Mouse (Mus musculus): ENCODE results near the gene Arhgef10l. TPM values are rescaled to one million over a fixed set of nuclear protein-coding genes. Genes with fewer than 3 reads are reported as not detected.
"Not testable (repeated sequence)": the region's sequence is repeated elsewhere in the genome, so short reads cannot be mapped to it uniquely, and the experiment has no call there.

Gene Arhgef10l
- polyA plus RNA-seq, 1 experiment from 2014 or later = 17.0 TPM

GRCm38 (mm10) chr4:140580866-140581265 lies 84.9 kb downstream of the Arhgef10l start:
- no peak for ATAC-seq (ENCODE audit: insufficient number of reproducible peaks, low FRiP score, low TSS enrichment, low read depth)
- no peak overlapping the region for H3K27ac ChIP-seq (replicated peaks)
- no peak overlapping the region for H3K9ac ChIP-seq
- H3K4me3 ChIP-seq (replicated peaks) = 0 out of 2 replicates have a peak overlapping the region, but pooled peaks have one; percentile 3
- no peak overlapping the region for H3K4me2 ChIP-seq (replicated peaks)
- peaks cover 46% of the 10 kb centered on the region for H3K36me3 ChIP-seq
- WGBS = 89% methylated on average over 4 of the region's 4 CpGs
- H3K4me1 ChIP-seq = peaks cover 8% of the 10 kb centered on the region
- H3K9me3 ChIP-seq (replicated peaks) = no peaks in the 10 kb centered on the region
- H3K27me3 ChIP-seq = no peaks in the 10 kb centered on the region

- Histone ChIP-seq H3K36me3 (peaks cover 55% of the 10 kb centered on the region), H3K27me3 (no peaks in the 10 kb centered on the region), H3K9me3 (replicated peaks) (no peaks in the 10 kb centered on the region), H3K4me1 (peaks cover 8% of the 10 kb centered on the region), H3K4me3 (replicated peaks) (no peak overlapping the region), H3K4me2 (replicated peaks) (no peak overlapping the region), H3K27ac (replicated peaks) (no peak overlapping the region), H3K9ac (no peak overlapping the region)
- 82% methylated on average over 8 of the region's 8 CpGs for WGBS
- no peak for ATAC-seq (ENCODE audit: insufficient number of reproducible peaks, low FRiP score, low TSS enrichment, low read depth)
Observed at GRCm38 (mm10) chr4:140579576-140579975, 86.2 kb downstream of the Arhgef10l start.

GRCm38 (mm10) chr4:140579149-140579548 lies 86.7 kb downstream of the Arhgef10l start:
- no peak overlapping the region for H3K4me3 ChIP-seq (replicated peaks)
- 93% methylated on average over 13 of the region's 13 CpGs for WGBS
- H3K27me3 ChIP-seq = no peaks in the 10 kb centered on the region
- no peak for ATAC-seq (ENCODE audit: insufficient number of reproducible peaks, low FRiP score, low TSS enrichment, low read depth)
- H3K4me1 ChIP-seq = peaks cover 8% of the 10 kb centered on the region
- H3K36me3 ChIP-seq = peaks cover 58% of the 10 kb centered on the region
- H3K9ac ChIP-seq = no peak overlapping the region
- H3K4me2 ChIP-seq (replicated peaks) = no peak overlapping the region
- no peaks in the 10 kb centered on the region for H3K9me3 ChIP-seq (replicated peaks)
- no peak overlapping the region for H3K27ac ChIP-seq (replicated peaks)

GRCm38 (mm10) chr4:140576628-140577027 lies 89.2 kb downstream of the Arhgef10l start:
- Histone ChIP-seq H3K9me3 (replicated peaks) (no peaks in the 10 kb centered on the region), H3K9ac (no peak overlapping the region), H3K4me1 (peaks cover 4% of the 10 kb centered on the region), H3K4me2 (replicated peaks) (no peak overlapping the region), H3K36me3 (peaks cover 73% of the 10 kb centered on the region), H3K27ac (replicated peaks) (no peak overlapping the region), H3K27me3 (no peaks in the 10 kb centered on the region), H3K4me3 (replicated peaks) (no peak overlapping the region)
- WGBS = 95% methylated on average over 16 of the region's 16 CpGs
- ATAC-seq (ENCODE audit: insufficient number of reproducible peaks, low FRiP score, low TSS enrichment, low read depth) = no peak

GRCm38 (mm10) chr4:140574863-140575262 lies 90.9 kb downstream of the Arhgef10l start:
- 94% methylated on average over 7 of the region's 7 CpGs for WGBS
- not testable (repeated sequence) for H3K4me1 ChIP-seq; H3K27me3 ChIP-seq; ATAC-seq (ENCODE audit: insufficient number of reproducible peaks, low FRiP score, low TSS enrichment, low read depth); H3K9ac ChIP-seq; H3K9me3 ChIP-seq (replicated peaks); H3K27ac ChIP-seq (replicated peaks); H3K4me3 ChIP-seq (replicated peaks); H3K4me2 ChIP-seq (replicated peaks)
- H3K36me3 ChIP-seq = peaks cover 68% of the 10 kb centered on the region

GRCm38 (mm10) chr4:140572376-140572775 lies 93.4 kb downstream of the Arhgef10l start:
- Histone ChIP-seq H3K4me1 (no peaks in the 10 kb centered on the region), H3K27me3 (no peaks in the 10 kb centered on the region), H3K27ac (replicated peaks) (no peak overlapping the region), H3K4me3 (replicated peaks) (no peak overlapping the region), H3K9ac (no peak overlapping the region), H3K36me3 (peaks cover 76% of the 10 kb centered on the region), H3K9me3 (replicated peaks) (no peaks in the 10 kb centered on the region), H3K4me2 (replicated peaks) (no peak overlapping the region)
- 78% methylated on average over 17 of the region's 17 CpGs for WGBS
- no peak for ATAC-seq (ENCODE audit: insufficient number of reproducible peaks, low FRiP score, low TSS enrichment, low read depth)

- Histone ChIP-seq H3K4me2 (replicated peaks) (no peak overlapping the region), H3K4me1 (no peaks in the 10 kb centered on the region), H3K9me3 (replicated peaks) (no peaks in the 10 kb centered on the region), H3K4me3 (replicated peaks) (no peak overlapping the region), H3K36me3 (peaks cover 72% of the 10 kb centered on the region), H3K27ac (replicated peaks) (no peak overlapping the region), H3K9ac (no peak overlapping the region), H3K27me3 (no peaks in the 10 kb centered on the region)
- WGBS = 34% methylated on average over 2 of the region's 2 CpGs
- ATAC-seq (ENCODE audit: insufficient number of reproducible peaks, low FRiP score, low TSS enrichment, low read depth) = no peak
Observed at GRCm38 (mm10) chr4:140569394-140569793, 96.4 kb downstream of the Arhgef10l start.

GRCm38 (mm10) chr4:140567911-140568480 lies 97.8 kb downstream of the Arhgef10l start:
- no peak for ATAC-seq (ENCODE audit: insufficient number of reproducible peaks, low FRiP score, low TSS enrichment, low read depth)
- Histone ChIP-seq H3K4me1 (no peaks in the 10 kb centered on the region), H3K27ac (replicated peaks) (no peak overlapping the region), H3K4me3 (replicated peaks) (no peak overlapping the region), H3K36me3 (peaks cover 63% of the 10 kb centered on the region), H3K27me3 (no peaks in the 10 kb centered on the region), H3K9me3 (replicated peaks) (no peaks in the 10 kb centered on the region), H3K4me2 (replicated peaks) (no peak overlapping the region), H3K9ac (no peak overlapping the region)
- 92% methylated on average over 11 of the region's 11 CpGs for WGBS

- H3K27me3 ChIP-seq = no peaks in the 10 kb centered on the region
- no peak overlapping the region for H3K27ac ChIP-seq (replicated peaks)
- H3K4me2 ChIP-seq (replicated peaks) = no peak overlapping the region
- no peak for ATAC-seq (ENCODE audit: insufficient number of reproducible peaks, low FRiP score, low TSS enrichment, low read depth)
- H3K9me3 ChIP-seq (replicated peaks) = no peaks in the 10 kb centered on the region
- 87% methylated on average over 14 of the region's 14 CpGs for WGBS
- no peak overlapping the region for H3K9ac ChIP-seq
- H3K36me3 ChIP-seq = peaks cover 63% of the 10 kb centered on the region
- no peaks in the 10 kb centered on the region for H3K4me1 ChIP-seq
- H3K4me3 ChIP-seq (replicated peaks) = no peak overlapping the region
Observed at GRCm38 (mm10) chr4:140566785-140567184, 99.0 kb downstream of the Arhgef10l start.

GRCm38 (mm10) chr4:140564459-140564858 lies 101.4 kb downstream of the Arhgef10l start:
- H3K9ac ChIP-seq; ATAC-seq (ENCODE audit: insufficient number of reproducible peaks, low FRiP score, low TSS enrichment, low read depth); H3K27ac ChIP-seq (replicated peaks); H3K9me3 ChIP-seq (replicated peaks); H3K27me3 ChIP-seq; H3K4me1 ChIP-seq; H3K4me3 ChIP-seq (replicated peaks); H3K4me2 ChIP-seq (replicated peaks): not testable (repeated sequence)
- H3K36me3 ChIP-seq = peaks cover 68% of the 10 kb centered on the region
- WGBS = 88% methylated on average over 1 of the region's 1 CpGs

- peak; percentile 55; the same call in 1 of the 2 replicates for ATAC-seq (ENCODE audit: insufficient number of reproducible peaks, low FRiP score, low TSS enrichment, low read depth)
Observed at GRCm38 (mm10) chr4:140562461-140563178, 103.2 kb downstream of the Arhgef10l start.

GRCm38 (mm10) chr4:140561744-140562143 lies 104.1 kb downstream of the Arhgef10l start:
- Histone ChIP-seq H3K4me1 (no peaks in the 10 kb centered on the region), H3K9me3 (replicated peaks) (no peaks in the 10 kb centered on the region), H3K4me3 (replicated peaks) (no peak overlapping the region), H3K4me2 (replicated peaks) (no peak overlapping the region), H3K27me3 (no peaks in the 10 kb centered on the region), H3K9ac (no peak overlapping the region), H3K36me3 (peaks cover 41% of the 10 kb centered on the region), H3K27ac (replicated peaks) (no peak overlapping the region)
- WGBS = 93% methylated on average over 3 of the region's 3 CpGs
- ATAC-seq (ENCODE audit: insufficient number of reproducible peaks, low FRiP score, low TSS enrichment, low read depth) = no peak

More at GRCm38 (mm10) chr4:140562461-140563178, 103.2 kb downstream of the Arhgef10l start:
- peaks cover 50% of the 10 kb centered on the region for H3K36me3 ChIP-seq
- WGBS = 81% methylated on average over 10 of the region's 10 CpGs
- H3K4me3 ChIP-seq (replicated peaks) = no peak overlapping the region
- no peak overlapping the region for H3K9ac ChIP-seq
- no peaks in the 10 kb centered on the region for H3K27me3 ChIP-seq
- no peaks in the 10 kb centered on the region for H3K9me3 ChIP-seq (replicated peaks)
- H3K4me1 ChIP-seq = no peaks in the 10 kb centered on the region
- H3K27ac ChIP-seq (replicated peaks) = no peak overlapping the region
- no peak overlapping the region for H3K4me2 ChIP-seq (replicated peaks)

Measured in embryonic facial prominence, embryonic 15.5 days (tissue).